Comparison of ENCODE assay signal across 13 mouse cellular contexts in genomic region chr10:121759095-121759494, GRCm38 (mm10). TPM values are rescaled to one million over a fixed set of nuclear protein-coding genes. Genes with fewer than 3 reads are reported as not detected.
DNase-seq lines count a peak whose midpoint lies in the region; ATAC-seq and TF ChIP-seq lines count a peak whose summit lies in the region.
"Had no signal": no experiment of that assay in that cellular context is flagged by ENCODE, and none has a peak within 500 bp of the region (broad histone marks: within the 10 kb centered on the region; RNA-seq: fewer than 3 reads in every experiment).

No protein-coding gene starts in this region.

- H3K4me1 ChIP-seq in forebrain, postnatal 0 days (ENCODE audit: insufficient read depth): no peaks in the 10 kb centered on the region
- no peaks in the 10 kb centered on the region for H3K4me1 ChIP-seq in forebrain, embryonic 11.5 days (replicated peaks; ENCODE audit: control insufficient read depth, insufficient read depth, low read length)
- peaks cover 6% of the 10 kb centered on the region; the same call in 1 of the 2 replicates for H3K4me1 ChIP-seq in lung, adult 2 months (ENCODE audit: control insufficient read depth, insufficient read depth, low read length)
- H3K4me1 ChIP-seq: embryonic facial prominence, embryonic 12.5 days; heart, embryonic 12.5 days had no signal

- no peak overlapping the region for H3K4me3 ChIP-seq in forebrain, postnatal 0 days (ENCODE audit: low read depth, low read length)
- H3K4me3 ChIP-seq in forebrain, embryonic 11.5 days (ENCODE audit: low read depth, low read length): no peak overlapping the region
- no peak overlapping the region for H3K4me3 ChIP-seq in lung, adult 2 months (replicated peaks; ENCODE audit: extremely low read depth, low read depth, low read length)
- H3K4me3 ChIP-seq: embryonic facial prominence, embryonic 12.5 days; heart, embryonic 12.5 days had no signal

- no peaks in the 10 kb centered on the region for H3K9me3 ChIP-seq in forebrain, postnatal 0 days (ENCODE audit: low read length)
- no peaks in the 10 kb centered on the region for H3K9me3 ChIP-seq in forebrain, embryonic 11.5 days (ENCODE audit: control insufficient read depth, low read length)
- H3K9me3 ChIP-seq: embryonic facial prominence, embryonic 12.5 days; heart, embryonic 12.5 days had no signal

- TF ChIP-seq CTCF in forebrain, postnatal 0 days (IDR thresholded peaks at IDR 0.05; ENCODE audit: low read depth): 0 out of 2 replicates have a peak, but pooled peaks have one; percentile 27
- peak; percentile 8; the same call in 1 of the 2 replicates for TF ChIP-seq CTCF in lung, adult 2 months (IDR thresholded peaks at IDR 0.05; ENCODE audit: insufficient read depth, low read length)

- 42% methylated on average over 8 of the region's 8 CpGs for WGBS in forebrain, postnatal 0 days
- 47% methylated on average over 8 of the region's 8 CpGs for WGBS in forebrain, embryonic 11.5 days
- 39% methylated on average over 8 of the region's 8 CpGs for WGBS in lung, adult 2 months

- no peaks in the 10 kb centered on the region for H3K27me3 ChIP-seq in forebrain, postnatal 0 days (ENCODE audit: insufficient read depth, low read length)
- H3K27me3 ChIP-seq in forebrain, embryonic 11.5 days (ENCODE audit: control insufficient read depth, insufficient read depth, low read length): no peaks in the 10 kb centered on the region
- H3K27me3 ChIP-seq: embryonic facial prominence, embryonic 12.5 days; heart, embryonic 12.5 days had no signal

- no peak overlapping the region for H3K27ac ChIP-seq in forebrain, postnatal 0 days (ENCODE audit: low read depth, low read length)
- H3K27ac ChIP-seq in forebrain, embryonic 11.5 days (ENCODE audit: low read depth, low read length): no peak overlapping the region
- H3K27ac ChIP-seq: embryonic facial prominence, embryonic 12.5 days had no signal

- no peaks in the 10 kb centered on the region for H3K36me3 ChIP-seq in forebrain, postnatal 0 days (ENCODE audit: insufficient read depth)
- H3K36me3 ChIP-seq in forebrain, embryonic 11.5 days (ENCODE audit: control insufficient read depth, insufficient read depth, low read length): no peaks in the 10 kb centered on the region
- H3K36me3 ChIP-seq: embryonic facial prominence, embryonic 12.5 days; heart, embryonic 12.5 days had no signal

- no peak for ATAC-seq in forebrain, postnatal 0 days
- ATAC-seq in forebrain, embryonic 11.5 days (replicated peaks; ENCODE audit: low FRiP score): no peak
- ATAC-seq: hindbrain, embryonic 16.5 days had no signal

- H3K4me2 ChIP-seq in forebrain, postnatal 0 days (ENCODE audit: low read depth): no peak overlapping the region
- H3K4me2 ChIP-seq in forebrain, embryonic 11.5 days (ENCODE audit: low read depth, low read length, severe bottlenecking): no peak overlapping the region
- H3K4me2 ChIP-seq: embryonic facial prominence, embryonic 12.5 days; heart, embryonic 12.5 days had no signal

- no peak for TF ChIP-seq POLR2A in lung, adult 2 months (IDR thresholded peaks at IDR 0.05; ENCODE audit: borderline replicate concordance, extremely low read depth, low read depth, low read length)

- no peak for DNase-seq in forebrain, postnatal 0 days
- no peak for DNase-seq in forebrain, embryonic 11.5 days (ENCODE audit: low spot score)
- DNase-seq in lung, adult 2 months: no peak
- no peak for DNase-seq in lung, postnatal 4 days
- DNase-seq in NIH3T3 (ENCODE audit: low read depth): peak; percentile 23
- peak; percentile 8 for DNase-seq in lung, postnatal 14 days
- no peak for DNase-seq in adipocyte (ENCODE audit: low spot score)
- DNase-seq in MN1 (ENCODE audit: low spot score): no peak
- DNase-seq: B cell, adult 2 months; liver had no signal

- H3K9ac ChIP-seq in forebrain, postnatal 0 days: no peak overlapping the region
- no peak overlapping the region for H3K9ac ChIP-seq in forebrain, embryonic 11.5 days (ENCODE audit: low read length)
- H3K9ac ChIP-seq: embryonic facial prominence, embryonic 12.5 days; heart, embryonic 12.5 days had no signal

RNA-seq across cellular contexts. Expression of gene BC048403, which starts 19.4 kb away (rescaled TPM):
- 1.2 and 4.0 TPM in 2 replicates for total RNA-seq in forebrain, postnatal 0 days (2014; rRNA removed)
- 1.7 and 2.3 TPM in 2 replicates for polyA plus RNA-seq in forebrain, postnatal 0 days (2015; fragmentation: Nextera tagmentation; extraction: Ambion mirVana)
- 2.5 and 3.5 TPM in 2 replicates for polyA plus RNA-seq in forebrain, embryonic 11.5 days (2014; fragmentation: Nextera tagmentation; extraction: Ambion mirVana)
- polyA plus RNA-seq in lung, adult 2 months (2012; rRNA removed): 8.5 and 9.4 TPM in 2 replicates

Comparison
In these comparisons a context has a peak if more than half of its experiments do, and no peak if none do; other contexts are left out.
1. DNase-seq: peak in NIH3T3 (single experiment) and lung, postnatal 14 days (single experiment); none in forebrain, postnatal 0 days (single experiment), forebrain, embryonic 11.5 days (single experiment), lung, adult 2 months (single experiment), lung, postnatal 4 days (0 of 2), adipocyte (single experiment) and MN1 (single experiment).